Comparison of ENCODE assay signal across 15 mouse cellular contexts in genomic region chr3:85764008-85764834, GRCm38 (mm10). TPM values are rescaled to one million over a fixed set of nuclear protein-coding genes. Genes with fewer than 3 reads are reported as not detected.
DNase-seq lines count a peak whose midpoint lies in the region; ATAC-seq and TF ChIP-seq lines count a peak whose summit lies in the region.
"Had no signal": no experiment of that assay in that cellular context is flagged by ENCODE, and none has a peak within 500 bp of the region (broad histone marks: within the 10 kb centered on the region; RNA-seq: fewer than 3 reads in every experiment).

No protein-coding gene starts in this region.

- H3K9ac ChIP-seq in hindbrain, embryonic 14.5 days: no peak overlapping the region
- H3K9ac ChIP-seq in hindbrain, embryonic 11.5 days (ENCODE audit: low read depth, low read length): no peak overlapping the region
- no peak overlapping the region for H3K9ac ChIP-seq in intestine, embryonic 14.5 days (ENCODE audit: low read length)
- H3K9ac ChIP-seq: hindbrain, embryonic 12.5 days; liver, embryonic 14.5 days had no signal

- peaks cover 4% of the 10 kb centered on the region; the same call in 1 of the 2 replicates for H3K4me1 ChIP-seq in hindbrain, embryonic 14.5 days (replicated peaks; ENCODE audit: control insufficient read depth, insufficient read depth, low read length)
- no peaks in the 10 kb centered on the region for H3K4me1 ChIP-seq in hindbrain, embryonic 11.5 days (replicated peaks; ENCODE audit: control insufficient read depth, insufficient read depth, low read length)
- peaks cover 16% of the 10 kb centered on the region for H3K4me1 ChIP-seq in forebrain, embryonic 10.5 days
- no peaks in the 10 kb centered on the region for H3K4me1 ChIP-seq in intestine, embryonic 14.5 days (replicated peaks; ENCODE audit: control insufficient read depth, insufficient read depth, low read length)
- H3K4me1 ChIP-seq: hindbrain, embryonic 12.5 days had no signal

- no peak overlapping the region for H3ac ChIP-seq in myocyte (ENCODE audit: control insufficient read depth, insufficient read length)

- H3K9me3 ChIP-seq in hindbrain, embryonic 14.5 days (ENCODE audit: control insufficient read depth, low read length): no peaks in the 10 kb centered on the region
- H3K9me3 ChIP-seq in hindbrain, embryonic 11.5 days (ENCODE audit: control insufficient read depth, low read length): no peaks in the 10 kb centered on the region
- H3K9me3 ChIP-seq in forebrain, embryonic 10.5 days: no peaks in the 10 kb centered on the region
- no peaks in the 10 kb centered on the region for H3K9me3 ChIP-seq in intestine, embryonic 14.5 days (ENCODE audit: control insufficient read depth, low read length)
- H3K9me3 ChIP-seq: hindbrain, embryonic 12.5 days had no signal

- H3K4me2 ChIP-seq in hindbrain, embryonic 14.5 days (replicated peaks): no peak overlapping the region
- H3K4me2 ChIP-seq in hindbrain, embryonic 11.5 days (replicated peaks; ENCODE audit: low read depth, low read length): no peak overlapping the region
- H3K4me2 ChIP-seq in intestine, embryonic 14.5 days (ENCODE audit: low read length): 0 out of 2 replicates have a peak overlapping the region, but pooled peaks have one; percentile 4
- H3K4me2 ChIP-seq in myocyte (ENCODE audit: low read depth): peak overlapping the region; percentile 60
- H3K4me2 ChIP-seq: hindbrain, embryonic 12.5 days had no signal

- WGBS in hindbrain, embryonic 14.5 days: 46% methylated on average over 18 of the region's 18 CpGs
- 72% methylated on average over 18 of the region's 18 CpGs for WGBS in hindbrain, embryonic 11.5 days
- WGBS in forebrain, embryonic 10.5 days: 40% methylated on average over 18 of the region's 18 CpGs
- 63% methylated on average over 18 of the region's 18 CpGs for WGBS in intestine, embryonic 14.5 days

- no peaks in the 10 kb centered on the region for H3K36me3 ChIP-seq in hindbrain, embryonic 14.5 days (replicated peaks; ENCODE audit: control insufficient read depth, insufficient read depth)
- no peaks in the 10 kb centered on the region for H3K36me3 ChIP-seq in hindbrain, embryonic 11.5 days (ENCODE audit: control insufficient read depth, insufficient read depth, low read length)
- no peaks in the 10 kb centered on the region for H3K36me3 ChIP-seq in forebrain, embryonic 10.5 days (replicated peaks)
- no peaks in the 10 kb centered on the region for H3K36me3 ChIP-seq in intestine, embryonic 14.5 days (ENCODE audit: control insufficient read depth, insufficient read depth, low read length)
- no peaks in the 10 kb centered on the region for H3K36me3 ChIP-seq in myocyte (ENCODE audit: control insufficient read depth, insufficient read depth)
- H3K36me3 ChIP-seq: hindbrain, embryonic 12.5 days had no signal

- DNase-seq in hindbrain, embryonic 14.5 days (ENCODE audit: low spot score): peak; percentile 41
- DNase-seq in hindbrain, embryonic 11.5 days (ENCODE audit: low spot score): no peak
- no peak for DNase-seq in forebrain, embryonic 10.5 days (ENCODE audit: extremely low spot score, low spot score)
- no peak for DNase-seq in intestine, embryonic 14.5 days (ENCODE audit: low spot score)
- no peak for DNase-seq in layer of hippocampus, adult 9-11 months
- DNase-seq: adrenal gland, adult 8-10 months; cerebellum, postnatal 25 days; gastrocnemius, postnatal 14 days; lung, postnatal 36 days had no signal

- no peak overlapping the region for H3K27ac ChIP-seq in hindbrain, embryonic 14.5 days
- H3K27ac ChIP-seq in hindbrain, embryonic 11.5 days (ENCODE audit: low read depth, low read length): no peak overlapping the region
- no peak overlapping the region for H3K27ac ChIP-seq in forebrain, embryonic 10.5 days
- H3K27ac ChIP-seq in intestine, embryonic 14.5 days (ENCODE audit: low read depth): no peak overlapping the region
- H3K27ac ChIP-seq: layer of hippocampus, adult 2 months; liver, embryonic 14.5 days had no signal

- no peak; the same call in 1 of the 2 replicates for ATAC-seq in hindbrain, embryonic 14.5 days (ENCODE audit: low FRiP score)
- no peak for ATAC-seq in hindbrain, embryonic 11.5 days (ENCODE audit: low FRiP score)
- no peak for ATAC-seq in intestine, embryonic 14.5 days (replicated peaks; ENCODE audit: low FRiP score, low TSS enrichment, low read depth)
- ATAC-seq in megakaryocyte progenitor cell, adult 5-6 weeks (replicated peaks; ENCODE audit: poor library complexity): no peak
- ATAC-seq in activated CD4-positive, CD25-positive, alpha-beta regulatory T cell, adult 4 months: no peak

- H3K4me3 ChIP-seq in hindbrain, embryonic 14.5 days (replicated peaks; ENCODE audit: low read length): no peak overlapping the region
- H3K4me3 ChIP-seq in hindbrain, embryonic 11.5 days (ENCODE audit: low read depth, low read length): no peak overlapping the region
- H3K4me3 ChIP-seq in forebrain, embryonic 10.5 days: peak overlapping the region; percentile 3
- H3K4me3 ChIP-seq in intestine, embryonic 14.5 days (ENCODE audit: low read depth, low read length): no peak overlapping the region
- no peak overlapping the region for H3K4me3 ChIP-seq in myocyte
- H3K4me3 ChIP-seq: hindbrain, embryonic 12.5 days; layer of hippocampus, adult 2 months had no signal

- peaks cover 3% of the 10 kb centered on the region for H3K79me2 ChIP-seq in myocyte (ENCODE audit: control insufficient read depth, insufficient read depth)

- no peaks in the 10 kb centered on the region for H3K27me3 ChIP-seq in hindbrain, embryonic 14.5 days (ENCODE audit: control insufficient read depth, insufficient read depth, low read length)
- H3K27me3 ChIP-seq in hindbrain, embryonic 11.5 days (ENCODE audit: control insufficient read depth, insufficient read depth, low read length): no peaks in the 10 kb centered on the region
- H3K27me3 ChIP-seq in forebrain, embryonic 10.5 days (ENCODE audit: poor library complexity, severe bottlenecking): no peaks in the 10 kb centered on the region; the same call in 1 of the 2 replicates
- no peaks in the 10 kb centered on the region for H3K27me3 ChIP-seq in intestine, embryonic 14.5 days (replicated peaks; ENCODE audit: control insufficient read depth, insufficient read depth, low read length)
- no peaks in the 10 kb centered on the region for H3K27me3 ChIP-seq in myocyte (ENCODE audit: control insufficient read depth, insufficient read depth, insufficient read length)
- H3K27me3 ChIP-seq: hindbrain, embryonic 12.5 days had no signal

- TF ChIP-seq POLR2A in myocyte (IDR thresholded peaks at IDR 0.05; ENCODE audit: insufficient read length, low read depth): no peak

TF ChIP-seq in myocyte, 11 proteins besides CTCF, POLR2A, EP300 and RAD21:
- TF ChIP-seq POLR2AphosphoS2 (IDR thresholded peaks at IDR 0.05; ENCODE audit: insufficient read length, low read depth): no peak
- no peak for TF ChIP-seq TCF12 (IDR thresholded peaks at IDR 0.05; ENCODE audit: insufficient read depth, poor library complexity, severe bottlenecking)
- no peak for TF ChIP-seq MYOG (IDR thresholded peaks at IDR 0.05; ENCODE audit: control insufficient read depth in 1 of 3, insufficient read depth in 1 of 3, insufficient read length in 2 of 3, low read depth in 2 of 3)
- no peak for TF ChIP-seq USF1 (IDR thresholded peaks at IDR 0.05; ENCODE audit: low read depth)
- no peak for TF ChIP-seq MAX (IDR thresholded peaks at IDR 0.05; ENCODE audit: low read depth)
- TF ChIP-seq SRF (IDR thresholded peaks at IDR 0.05; ENCODE audit: control insufficient read depth, insufficient read length, low read depth): no peak
TF ChIP-seq in myocyte: peak in this region for 0.

RNA-seq across cellular contexts. Expression of gene Fam160a1, which starts 52.9 kb away (rescaled TPM):
- polyA plus RNA-seq in hindbrain, embryonic 14.5 days (2014; fragmentation: Nextera tagmentation; extraction: Ambion mirVana): 0.37 and 0.51 TPM in 2 replicates
- polyA plus RNA-seq in hindbrain, embryonic 11.5 days (2014; fragmentation: Nextera tagmentation; extraction: Ambion mirVana): 0.60 and 0.73 TPM in 2 replicates
- polyA plus RNA-seq in forebrain, embryonic 10.5 days (2016; fragmentation: Nextera tagmentation; extraction: Ambion mirVana): 0.40 and 0.49 TPM in 2 replicates
- 3.3 and 4.2 TPM in 2 replicates for polyA plus RNA-seq in intestine, embryonic 14.5 days (2014; fragmentation: Nextera tagmentation; extraction: Ambion mirVana)
- 13.2 TPM for polyA plus RNA-seq in myocyte (2012; fragmentation: generic; extraction: Trizol)
- total RNA-seq in megakaryocyte progenitor cell, adult 5-6 weeks (2015): not detected in 2 replicates
- total RNA-seq in megakaryocyte progenitor cell, adult 5-6 weeks (2017): not detected in 2 replicates
- 1 to 10 TPM; 1.9 to 3.1 TPM for polyA plus RNA-seq in activated CD4-positive, CD25-positive, alpha-beta regulatory T cell, adult 4 months (2017; shearing (Covaris generic))

Comparison
In these comparisons a context has a peak if more than half of its experiments do, and no peak if none do; other contexts are left out.
1. H3K4me2 ChIP-seq: peak in intestine, embryonic 14.5 days (single experiment) and myocyte (single experiment); none in hindbrain, embryonic 14.5 days (single experiment) and hindbrain, embryonic 11.5 days (single experiment).